Mouse (Mus musculus) heart, embryonic 12.5 days (tissue): ENCODE data around the gene Olfr325. TPM values are rescaled to one million over a fixed set of nuclear protein-coding genes. Genes with fewer than 3 reads are reported as not detected.
"Not testable (repeated sequence)": the region's sequence is repeated elsewhere in the genome, so short reads cannot be mapped to it uniquely, and the experiment has no call there.

Experiments used
- ATAC-seq: fragments of 200-750 bp; cut with Nextera tagmentation; 2 replicates; pipeline ENCODE4 v1.8.0; 2017; ENCODE audit warnings: moderate TSS enrichment, moderate library complexity; ENCODE audit not compliant: insufficient number of reproducible peaks, low FRiP score
- H3K27ac ChIP-seq: fragments of 300-500 bp; sonication (generic); 2 replicates; pipeline ENCODE4 v1.5.1; 2016; ENCODE audit warnings: mild to moderate bottlenecking, moderate library complexity; ENCODE audit not compliant: poor library complexity, severe bottlenecking
- H3K27me3 ChIP-seq: fragments of 300-500 bp; sonication (generic); replicated peaks from 2 replicates; pipeline ENCODE4 v1.6.1; 2016; ENCODE audit warnings: mild to moderate bottlenecking, moderate library complexity
- H3K36me3 ChIP-seq: fragments of 300-500 bp; sonication (generic); 2 replicates; pipeline ENCODE4 v1.6.1; 2016; ENCODE audit warnings: mild to moderate bottlenecking, moderate library complexity
- H3K4me1 ChIP-seq: fragments of 300-500 bp; sonication (generic); replicated peaks from 2 replicates; pipeline ENCODE4 v1.6.1; 2016; ENCODE audit warnings: mild to moderate bottlenecking
- H3K4me2 ChIP-seq: fragments of 300-500 bp; sonication (generic); 2 replicates; pipeline ENCODE4 v1.6.1; 2016; ENCODE audit warnings: mild to moderate bottlenecking, moderate library complexity
- H3K4me3 ChIP-seq: fragments of 300-500 bp; sonication (generic); 2 replicates; pipeline ENCODE4 v1.5.1; 2016; ENCODE audit warnings: mild to moderate bottlenecking
- H3K9ac ChIP-seq: fragments of 300-500 bp; sonication (generic); 2 replicates; pipeline ENCODE4 v1.6.1; 2016; ENCODE audit warnings: mild to moderate bottlenecking, moderate library complexity
- H3K9me3 ChIP-seq: fragments of 300-500 bp; sonication (generic); replicated peaks from 2 replicates; pipeline ENCODE4 v1.6.1; 2016; ENCODE audit warnings: mild to moderate bottlenecking, moderate library complexity
- WGBS: fragments of 180-500 bp; shearing (Covaris S2); methylation state at CpG from one replicate; pipeline ENCODE4 v1.1.7; 2016; 5-methylcytosine and 5-hydroxymethylcytosine counted together
- polyA plus RNA-seq: library from polyadenylated mRNA; unstranded; fragments of >200 nt; fragmentation: Nextera tagmentation; extraction: Ambion mirVana; gene quantifications from 2 replicates; pipeline ENCODE4 v1.2.1, GENCODE M21; 2016

Gene Olfr325
- polyA plus RNA-seq = not detected in 2 replicates

GRCm38 (mm10) chr11:58577430-58577829, at the start of gene Olfr325:
Gene Olfr325 (plus strand): TSS chr11:58577730.
- Histone ChIP-seq H3K36me3 (no peaks in the 10 kb centered on the region), H3K27me3 (0 out of 2 replicates have a peak, but pooled peaks cover 6% of the 10 kb centered on the region), H3K9ac (no peak within 1 kb of the TSS), H3K4me3 (no peak within 1 kb of the TSS), H3K9me3 (no peaks in the 10 kb centered on the region), H3K4me2 (no peak within 1 kb of the TSS), H3K4me1 (no peaks in the 10 kb centered on the region), H3K27ac (no peak within 1 kb of the TSS)
- 68% methylated on average over 1 of the region's 1 CpGs for WGBS
- ATAC-seq = no peak

GRCm38 (mm10) chr11:58534736-58535135, 42.8 kb upstream of the Olfr325 start, which contains the start of gene Olfr330:
Gene Olfr330 (minus strand): TSS chr11:58534836.
- H3K36me3 ChIP-seq, H3K27me3 ChIP-seq, H3K27ac ChIP-seq, H3K4me3 ChIP-seq, ATAC-seq, H3K4me1 ChIP-seq, H3K9ac ChIP-seq, H3K9me3 ChIP-seq, H3K4me2 ChIP-seq: not testable (repeated sequence)

- WGBS = 76% methylated on average over 5 of the region's 5 CpGs
- Histone ChIP-seq H3K27ac (no peak within 1 kb of the TSS), H3K9me3 (no peaks in the 10 kb centered on the region), H3K36me3 (no peaks in the 10 kb centered on the region), H3K4me3 (no peak within 1 kb of the TSS), H3K9ac (no peak within 1 kb of the TSS), H3K4me2 (no peak within 1 kb of the TSS), H3K4me1 (no peaks in the 10 kb centered on the region), H3K27me3 (no peaks in the 10 kb centered on the region)
- ATAC-seq = no peak
Measured at GRCm38 (mm10) chr11:58546322-58546721, 31.2 kb upstream of the Olfr325 start, which contains the start of gene Olfr329-ps. Gene Olfr329-ps (minus strand): TSS chr11:58546422.

- no peak within 1 kb of the TSS for H3K27ac ChIP-seq
- H3K27me3 ChIP-seq = no peaks in the 10 kb centered on the region
- ATAC-seq = no peak
- 85% methylated on average over 1 of the region's 1 CpGs for WGBS
- no peak within 1 kb of the TSS for H3K4me3 ChIP-seq
- no peaks in the 10 kb centered on the region for H3K36me3 ChIP-seq
- H3K4me2 ChIP-seq = no peak within 1 kb of the TSS
- H3K4me1 ChIP-seq = no peaks in the 10 kb centered on the region
- H3K9ac ChIP-seq = no peak within 1 kb of the TSS
- H3K9me3 ChIP-seq = 0 out of 2 replicates have a peak, but pooled peaks cover 2% of the 10 kb centered on the region
Measured at GRCm38 (mm10) chr11:58555536-58555935, 22.0 kb upstream of the Olfr325 start, which contains the start of gene Olfr328. Gene Olfr328 (minus strand): TSS chr11:58555636.

GRCm38 (mm10) chr11:58570405-58570804, 7.1 kb upstream of the Olfr325 start, which contains the start of gene Olfr224:
Gene Olfr224 (minus strand): TSS chr11:58570553.
- H3K4me1 ChIP-seq = no peaks in the 10 kb centered on the region
- no peak within 1 kb of the TSS for H3K4me3 ChIP-seq
- ATAC-seq = no peak
- H3K36me3 ChIP-seq = no peaks in the 10 kb centered on the region
- H3K9ac ChIP-seq = no peak within 1 kb of the TSS
- H3K27me3 ChIP-seq = no peaks in the 10 kb centered on the region
- H3K4me2 ChIP-seq = no peak within 1 kb of the TSS
- H3K9me3 ChIP-seq = no peaks in the 10 kb centered on the region
- no peak within 1 kb of the TSS for H3K27ac ChIP-seq
- WGBS = 62% methylated on average over 5 of the region's 5 CpGs

- H3K4me1 ChIP-seq = no peaks in the 10 kb centered on the region
- H3K4me3 ChIP-seq = no peak overlapping the region
- no peak overlapping the region for H3K4me2 ChIP-seq
- H3K27me3 ChIP-seq = 0 out of 2 replicates have a peak, but pooled peaks cover 6% of the 10 kb centered on the region
- WGBS = 69% methylated on average over 8 of the region's 8 CpGs
- no peaks in the 10 kb centered on the region for H3K36me3 ChIP-seq
- no peak overlapping the region for H3K27ac ChIP-seq
- no peak overlapping the region for H3K9ac ChIP-seq
- no peak for ATAC-seq
- H3K9me3 ChIP-seq = no peaks in the 10 kb centered on the region
Measured at GRCm38 (mm10) chr11:58578636-58579035, 1.1 kb downstream of the Olfr325 start.

- H3K27me3 ChIP-seq = 0 out of 2 replicates have a peak, but pooled peaks cover 3% of the 10 kb centered on the region
- no peak overlapping the region for H3K4me2 ChIP-seq
- no peaks in the 10 kb centered on the region for H3K9me3 ChIP-seq
- H3K9ac ChIP-seq = no peak overlapping the region
- peak; percentile 79; the same call in 1 of the 2 replicates for ATAC-seq
- 55% methylated on average over 7 of the region's 7 CpGs for WGBS
- no peak overlapping the region for H3K4me3 ChIP-seq
- H3K27ac ChIP-seq = no peak overlapping the region
- H3K4me1 ChIP-seq = no peaks in the 10 kb centered on the region
- no peaks in the 10 kb centered on the region for H3K36me3 ChIP-seq
Measured at GRCm38 (mm10) chr11:58587898-58588348, 10.4 kb downstream of the Olfr325 start.

GRCm38 (mm10) chr11:58588620-58589250, 11.2 kb downstream of the Olfr325 start:
- 0 out of 2 replicates have a peak, but pooled peaks cover 3% of the 10 kb centered on the region for H3K27me3 ChIP-seq
- no peaks in the 10 kb centered on the region for H3K36me3 ChIP-seq
- no peaks in the 10 kb centered on the region for H3K9me3 ChIP-seq
- no peak overlapping the region for H3K4me2 ChIP-seq
- H3K4me3 ChIP-seq = no peak overlapping the region
- H3K27ac ChIP-seq = no peak overlapping the region
- 69% methylated on average over 3 of the region's 3 CpGs for WGBS
- no peaks in the 10 kb centered on the region for H3K4me1 ChIP-seq
- H3K9ac ChIP-seq = no peak overlapping the region
- no peak for ATAC-seq

GRCm38 (mm10) chr11:58594814-58595213, 17.3 kb downstream of the Olfr325 start, which contains the start of gene Olfr324:
Gene Olfr324 (plus strand): TSS chr11:58595114.
- H3K27ac ChIP-seq = no peak within 1 kb of the TSS
- no peaks in the 10 kb centered on the region for H3K36me3 ChIP-seq
- no peaks in the 10 kb centered on the region for H3K4me1 ChIP-seq
- ATAC-seq = no peak
- no peaks in the 10 kb centered on the region for H3K27me3 ChIP-seq
- WGBS = 74% methylated on average over 6 of the region's 6 CpGs
- H3K9ac ChIP-seq = no peak within 1 kb of the TSS
- no peak within 1 kb of the TSS for H3K4me2 ChIP-seq
- no peak within 1 kb of the TSS for H3K4me3 ChIP-seq
- no peaks in the 10 kb centered on the region for H3K9me3 ChIP-seq

- no peaks in the 10 kb centered on the region for H3K36me3 ChIP-seq
- WGBS = 79% methylated on average over 13 of the region's 13 CpGs
Measured at GRCm38 (mm10) chr11:58597837-58598236, 20.3 kb downstream of the Olfr325 start.

GRCm38 (mm10) chr11:58602062-58602461, 24.5 kb downstream of the Olfr325 start:
- Histone ChIP-seq H3K36me3 (no peaks in the 10 kb centered on the region), H3K27me3 (0 out of 2 replicates have a peak, but pooled peaks cover 3% of the 10 kb centered on the region), H3K4me3 (no peak overlapping the region), H3K9me3 (no peaks in the 10 kb centered on the region; the same call in 1 of the 2 replicates), H3K4me2 (no peak overlapping the region), H3K4me1 (no peaks in the 10 kb centered on the region), H3K27ac (no peak overlapping the region), H3K9ac (no peak overlapping the region)
- no peak for ATAC-seq

More at GRCm38 (mm10) chr11:58597837-58598236, 20.3 kb downstream of the Olfr325 start:
- no peak for ATAC-seq
- Histone ChIP-seq H3K9ac (no peak overlapping the region), H3K4me2 (no peak overlapping the region), H3K4me1 (no peaks in the 10 kb centered on the region), H3K4me3 (no peak overlapping the region), H3K9me3 (no peaks in the 10 kb centered on the region), H3K27me3 (0 out of 2 replicates have a peak, but pooled peaks cover 3% of the 10 kb centered on the region), H3K27ac (no peak overlapping the region)
